Mouse (Mus musculus) CH12.LX (cell line): Measurements from ENCODE around the gene Robo1. TPM values are rescaled to one million over a fixed set of nuclear protein-coding genes. Genes with fewer than 3 reads are reported as not detected.

Experiments
- DNase-seq: peaks from one replicate; pipeline ENCODE4 v3.0.0-alpha.2; 2013; ENCODE audit errors: extremely low read depth
- H3K27ac ChIP-seq: 2 replicates; pipeline ENCODE4 v1.5.1; 2012; ENCODE audit warnings: low read depth, mild to moderate bottlenecking, control low read depth, moderate library complexity; ENCODE audit not compliant: insufficient read depth
- H3K27me3 ChIP-seq: replicated peaks from 2 replicates; pipeline ENCODE3; 2012; ENCODE audit warnings: inconsistent platforms
- H3K36me3 ChIP-seq, 2 experiments: replicated peaks in 1 of 2; 2 replicates each; pipeline versions ENCODE3 to v1.6.1; 2012; ENCODE audit warnings: inconsistent platforms in 1 of 2, low read length in 1 of 2, mild to moderate bottlenecking in 1 of 2, mixed read lengths in 1 of 2, moderate library complexity in 1 of 2; ENCODE audit not compliant: control insufficient read depth in 1 of 2, insufficient read depth in 1 of 2
- H3K4me1 ChIP-seq, 2 experiments: 2 replicates each; pipeline ENCODE4 v1.6.1; 2012; ENCODE audit warnings: inconsistent platforms in 1 of 2, moderate library complexity in 1 of 2; ENCODE audit not compliant: insufficient read depth in 2 of 2, control insufficient read depth in 1 of 2
- H3K4me2 ChIP-seq: 2 replicates; pipeline ENCODE4 v1.6.1; 2012; ENCODE audit warnings: low read depth, mild to moderate bottlenecking, control low read depth; ENCODE audit not compliant: poor library complexity, insufficient read depth, severe bottlenecking
- H3K4me3 ChIP-seq, 3 experiments: fragments of 150-350 bp in 1 of 3; sonication (generic) in 1 of 3; replicated peaks in 1 of 3; 2 replicates each; pipeline versions ENCODE3 to v1.5.1; 2011 to 2012; ENCODE audit warnings: low read depth in 2 of 3, low read length in 2 of 3, mild to moderate bottlenecking in 2 of 3, moderate library complexity in 2 of 3, control low read depth in 1 of 3, improper control_type of control experiment in 1 of 3, inconsistent platforms in 1 of 3, mixed read lengths in 1 of 3; ENCODE audit not compliant: poor library complexity in 1 of 3
- H3K79me2 ChIP-seq: replicated peaks from 2 replicates; pipeline ENCODE4 v1.6.1; 2012; ENCODE audit warnings: mild to moderate bottlenecking, moderate library complexity; ENCODE audit not compliant: control insufficient read depth, poor library complexity, insufficient read depth, severe bottlenecking; ENCODE audit errors: extremely low read depth
- H3K9ac ChIP-seq: 2 replicates; pipeline ENCODE4 v1.6.1; 2012; ENCODE audit warnings: low read depth, mild to moderate bottlenecking, control low read depth, moderate library complexity; ENCODE audit not compliant: insufficient read depth
- H3K9me3 ChIP-seq: replicated peaks from 2 replicates; pipeline ENCODE3; 2012; ENCODE audit warnings: low read length, inconsistent platforms, mixed read lengths
- CHD1 ChIP-seq: IDR thresholded peaks from 2 replicates; pipeline ENCODE4 v1.6.1; 2012; ENCODE audit warnings: low read depth, low read length, improper control_type of control experiment, inconsistent platforms
- CTCF ChIP-seq, 2 experiments: IDR thresholded peaks in 1 of 2; conservative IDR thresholded peaks in 1 of 2; 2 replicates each; pipeline ENCODE4 v1.5.1; 2011 to 2012; ENCODE audit warnings: low read depth in 2 of 2, low read length in 2 of 2, improper control_type of control experiment in 1 of 2, inconsistent platforms in 1 of 2, mild to moderate bottlenecking in 1 of 2, moderate library complexity in 1 of 2
- ELF1 ChIP-seq: IDR thresholded peaks from 2 replicates; pipeline ENCODE4 v1.6.1; 2014; ENCODE audit warnings: low read depth, mild to moderate bottlenecking, inconsistent platforms, low read length, improper control_type of control experiment
- EP300 ChIP-seq: IDR thresholded peaks from 2 replicates; pipeline ENCODE4 v1.6.1; 2011; ENCODE audit warnings: low read length, improper control_type of control experiment
- ETS1 ChIP-seq: conservative IDR thresholded peaks from 2 replicates; pipeline ENCODE4 v1.6.1; 2012; ENCODE audit warnings: low read depth, mild to moderate bottlenecking, inconsistent platforms, low read length, improper control_type of control experiment, moderate library complexity
- GABPA ChIP-seq: IDR thresholded peaks from 2 replicates; pipeline ENCODE4 v1.6.1; 2012; ENCODE audit warnings: low read depth, low read length, improper control_type of control experiment, inconsistent platforms; ENCODE audit not compliant: insufficient replicate concordance
- HCFC1 ChIP-seq: IDR thresholded peaks from 2 replicates; pipeline ENCODE4 v1.6.1; 2012; ENCODE audit warnings: low read depth, mild to moderate bottlenecking, inconsistent platforms, low read length, improper control_type of control experiment
- IRF4 ChIP-seq: IDR thresholded peaks from 2 replicates; pipeline ENCODE4 v1.6.1; 2014; ENCODE audit warnings: low read depth, mild to moderate bottlenecking, inconsistent platforms, low read length, improper control_type of control experiment
- JUN ChIP-seq: IDR thresholded peaks from 2 replicates; pipeline ENCODE4 v1.6.1; 2011; ENCODE audit warnings: low read depth, mild to moderate bottlenecking, low read length, improper control_type of control experiment, moderate library complexity; ENCODE audit not compliant: insufficient read depth
- JUND ChIP-seq: conservative IDR thresholded peaks from 2 replicates; pipeline ENCODE4 v1.6.1; 2011; ENCODE audit warnings: low read depth, low read length, improper control_type of control experiment
- KAT2A ChIP-seq: IDR thresholded peaks from 2 replicates; pipeline ENCODE4 v1.6.1; 2012; ENCODE audit warnings: low read length, improper control_type of control experiment, inconsistent platforms; ENCODE audit not compliant: insufficient replicate concordance
- MAFK ChIP-seq: IDR thresholded peaks from 2 replicates; pipeline ENCODE4 v1.6.1; 2011; ENCODE audit warnings: low read length, improper control_type of control experiment; ENCODE audit not compliant: insufficient replicate concordance
- MXI1 ChIP-seq: IDR thresholded peaks from 2 replicates; pipeline ENCODE4 v1.6.1; 2011; ENCODE audit warnings: mild to moderate bottlenecking, low read depth, low read length, improper control_type of control experiment
- MYC ChIP-seq: IDR thresholded peaks from 2 replicates; pipeline ENCODE4 v1.6.1; 2011; ENCODE audit warnings: low read depth, mild to moderate bottlenecking, improper control_type of control experiment, low read length
- POLR2AphosphoS2 ChIP-seq: IDR thresholded peaks from 2 replicates; pipeline ENCODE4 v1.6.1; 2011; ENCODE audit warnings: low read depth, low read length, improper control_type of control experiment
- RAD21 ChIP-seq: IDR thresholded peaks from 2 replicates; pipeline ENCODE4 v1.6.1; 2011; ENCODE audit warnings: low read depth, mild to moderate bottlenecking, low read length, improper control_type of control experiment, moderate library complexity
- SMC3 ChIP-seq: IDR thresholded peaks from 2 replicates; pipeline ENCODE4 v1.6.1; 2011; ENCODE audit warnings: low read depth, low read length, improper control_type of control experiment
- TBP ChIP-seq: conservative IDR thresholded peaks from 2 replicates; pipeline ENCODE4 v1.6.1; 2011; ENCODE audit warnings: low read depth, low read length, improper control_type of control experiment
- TCF12 ChIP-seq: IDR thresholded peaks from 2 replicates; pipeline ENCODE4 v1.6.1; 2014; ENCODE audit warnings: low read depth, mild to moderate bottlenecking, inconsistent platforms, low read length, improper control_type of control experiment
- USF1 ChIP-seq: IDR thresholded peaks from 2 replicates; pipeline ENCODE4 v1.6.1; 2014; ENCODE audit warnings: low read depth, mild to moderate bottlenecking, inconsistent platforms, low read length, improper control_type of control experiment
- ZC3H11A ChIP-seq: IDR thresholded peaks from 2 replicates; pipeline ENCODE4 v1.6.1; 2012; ENCODE audit warnings: low read depth, mild to moderate bottlenecking, inconsistent platforms, low read length, improper control_type of control experiment
- dilution Hi-C: fragments of 300-500 bp; cut with MboI; formaldehyde crosslinking; loops from 2 replicates; pipeline ENCODE4 v1.14.3; 2020; ENCODE audit warnings: low sequenced_read_pairs; ENCODE audit not compliant: extremely low pct_unique_long_range_greater_than_20kb, extremely low pct_ligation_motif_present
- in situ Hi-C: fragments of 300-500 bp; cut with MboI; formaldehyde crosslinking; loops from 3 replicates; pipeline ENCODE4 v1.14.3; 2019; ENCODE audit warnings: low sequenced_read_pairs, low pct_ligation_motif_present, low pct_unique_long_range_greater_than_20kb, mixed read lengths
- polyA plus RNA-seq: library from polyadenylated mRNA; unstranded; fragments of >175 nt; gene quantifications from 2 replicates; pipeline ENCODE4 v1.2.1, GENCODE M21; 2012; ENCODE audit warnings: low read depth; ENCODE audit not compliant: insufficient read length
- total RNA-seq, 2 experiments: library from RNA; depleted of rRNA; stranded (reverse); fragments of 300-350 nt in 1 of 2; fragments of >200 nt in 1 of 2; gene quantifications; 2 replicates each; pipeline ENCODE4 v1.2.3; 2012 to 2014

The Robo1 gene
- total and polyA plus RNA-seq, 3 experiments, result not detected

DNA sequence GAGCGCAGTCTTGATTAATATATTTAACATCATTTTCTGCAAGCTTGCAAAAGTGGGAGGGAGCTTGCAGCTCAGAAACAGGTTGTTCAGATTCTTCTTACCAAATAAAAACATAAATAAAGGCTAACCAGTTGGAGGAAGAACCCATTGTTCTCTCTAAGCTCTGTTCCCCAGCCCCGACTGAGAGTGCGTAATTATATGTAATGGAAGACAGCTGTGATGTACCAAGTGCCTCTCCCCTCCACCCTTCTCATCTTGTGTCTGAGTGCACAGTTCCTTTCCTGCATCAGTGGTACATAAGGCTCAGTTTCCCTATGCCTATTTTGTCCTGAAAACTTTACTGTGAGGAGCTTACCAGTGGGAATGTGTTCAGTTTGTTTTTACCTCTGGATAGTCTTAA, 502.8 kb downstream of the Robo1 start:
- Histone ChIP-seq H3K27me3 (no peaks in the 10 kb centered on the region), H3K27ac (no peak overlapping the region), H3K4me2 (no peak overlapping the region), H3K36me3 (no peaks in the 10 kb centered on the region), H3K79me2 (no peaks in the 10 kb centered on the region), H3K4me1 (no peaks in the 10 kb centered on the region), H3K4me3 (no peak overlapping the region), H3K9ac (no peak overlapping the region), H3K9me3 (peaks cover 32% of the 10 kb centered on the region)
- dilution Hi-C loops (no loop called here), in situ Hi-C loops (no loop called here)
- no peak for DNase-seq
- TF ChIP-seq TBP, result no peak
- no peak for TF ChIP-seq CTCF (conservative IDR thresholded peaks at IDR 0.05 in 1 of 2, IDR thresholded peaks at IDR 0.05 in 1 of 2; ENCODE audit: low read depth in 2 of 2, low read length in 2 of 2)
- TF ChIP-seq EP300, result no peak
- no peak for TF ChIP-seq GABPA
- no peak for TF ChIP-seq USF1
- no peak for TF ChIP-seq SMC3
- no peak for TF ChIP-seq JUN
- no peak for TF ChIP-seq POLR2AphosphoS2
- TF ChIP-seq MAFK, result no peak
- TF ChIP-seq TCF12, result no peak
- TF ChIP-seq HCFC1, result no peak
- no peak for TF ChIP-seq KAT2A
- no peak for TF ChIP-seq MYC
- no peak for TF ChIP-seq MXI1
- no peak for TF ChIP-seq ELF1
- no peak for TF ChIP-seq IRF4
- TF ChIP-seq CHD1, result no peak

DNA sequence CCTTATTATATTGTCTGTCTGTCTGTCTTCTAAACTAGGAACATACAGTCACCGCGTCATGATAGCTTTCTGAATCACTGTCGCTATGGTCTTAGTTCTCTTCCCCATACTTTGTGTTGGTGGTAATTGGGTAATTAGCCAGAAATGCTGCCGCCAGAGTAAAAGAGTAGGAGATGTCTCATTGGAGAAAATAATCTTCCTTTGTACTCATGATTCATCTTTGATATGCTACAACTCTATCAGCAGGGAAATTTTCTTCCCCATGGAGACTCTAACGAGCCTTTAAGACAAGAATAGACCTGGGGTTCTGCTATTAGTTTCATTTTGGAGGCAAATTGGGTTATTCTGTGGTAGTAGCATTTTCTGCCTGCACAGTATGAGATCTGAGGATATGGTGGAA, 503.4 kb downstream of the Robo1 start:
- TF ChIP-seq IRF4 (no peak), TCF12 (no peak), ETS1 (no peak), POLR2AphosphoS2 (no peak), RAD21 (no peak), GABPA (no peak), ELF1 (no peak), JUND (no peak), ZC3H11A (no peak), HCFC1 (no peak), SMC3 (no peak), MXI1 (no peak)
- TF ChIP-seq, all 38 proteins: peak for 0
- Histone ChIP-seq H3K4me1 (no peaks in the 10 kb centered on the region), H3K9me3 (peaks cover 34% of the 10 kb centered on the region), H3K4me3 (no peak overlapping the region), H3K79me2 (no peaks in the 10 kb centered on the region), H3K36me3 (no peaks in the 10 kb centered on the region), H3K27me3 (no peaks in the 10 kb centered on the region), H3K27ac (no peak overlapping the region), H3K9ac (no peak overlapping the region), H3K4me2 (no peak overlapping the region)
- in situ Hi-C loops, result no loop called here
- DNase-seq, result no peak
- dilution Hi-C loops, result no loop called here
